23 mouse cellular contexts compared by ENCODE assay signal in the genomic region with DNA sequence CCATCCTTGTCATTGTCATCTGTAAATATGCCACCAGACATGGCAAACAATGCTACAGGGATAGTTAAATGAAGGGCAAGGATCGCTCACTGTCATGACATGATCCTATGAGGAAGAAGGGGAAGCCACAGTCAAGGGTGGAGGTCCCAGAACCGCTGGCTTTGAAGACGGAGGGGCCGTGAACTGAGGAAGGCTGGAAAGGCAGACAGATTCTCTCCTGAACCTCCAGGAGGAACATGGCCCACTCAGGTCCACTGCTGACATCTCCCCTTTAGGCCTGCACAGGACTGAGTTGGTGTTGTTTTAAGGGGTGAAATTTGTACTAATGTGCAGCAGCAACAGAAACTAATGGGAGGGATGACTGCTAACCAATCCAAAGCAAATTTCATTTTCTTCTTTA. TPM values are rescaled to one million over a fixed set of nuclear protein-coding genes. Genes with fewer than 3 reads are reported as not detected.
DNase-seq lines count a peak whose midpoint lies in the region; ATAC-seq and TF ChIP-seq lines count a peak whose summit lies in the region.
"Had no signal": no experiment of that assay in that cellular context is flagged by ENCODE, and none has a peak within 500 bp of the region (broad histone marks: within the 10 kb centered on the region; RNA-seq: fewer than 3 reads in every experiment).

No protein-coding gene starts in this region.

- no peaks in the 10 kb centered on the region for H3K9me3 ChIP-seq in midbrain, embryonic 11.5 days (ENCODE audit: control insufficient read depth, low read length)
- H3K9me3 ChIP-seq in midbrain, embryonic 13.5 days: no peaks in the 10 kb centered on the region
- H3K9me3 ChIP-seq: G1E had no signal

- peaks cover 4% of the 10 kb centered on the region; the same call in 1 of the 2 replicates for H3K4me1 ChIP-seq in midbrain, embryonic 11.5 days (ENCODE audit: control insufficient read depth, insufficient read depth, low read length)
- H3K4me1 ChIP-seq in midbrain, embryonic 13.5 days (replicated peaks): peaks cover 32% of the 10 kb centered on the region
- peaks cover 19% of the 10 kb centered on the region for H3K4me1 ChIP-seq in olfactory bulb, adult 2 months (ENCODE audit: control insufficient read depth, insufficient read depth, low read length)

- DNase-seq in heart, adult 11 months: peak; percentile 61
- no peak for DNase-seq in heart, adult 18-20 months
- DNase-seq in midbrain, embryonic 11.5 days (ENCODE audit: low spot score, missing footprints): peak; percentile 31
- no peak for DNase-seq in ovary, postnatal 36 days (ENCODE audit: low spot score)
- DNase-seq: adrenal gland, adult 2 months; adrenal gland, adult 8-10 months; adrenal gland, postnatal 10 days; adrenal gland, postnatal 14 days; adrenal gland, postnatal 25 days; adrenal gland, postnatal 36 days; B cell, adult 2 months; cerebellum, adult 11 months; cerebellum, adult 11-12 months; cerebellum, adult 18-20 months had no signal

- H3K4me2 ChIP-seq in midbrain, embryonic 11.5 days: no peak overlapping the region
- no peak overlapping the region for H3K4me2 ChIP-seq in midbrain, embryonic 13.5 days (replicated peaks)

- H3K4me3 ChIP-seq in midbrain, embryonic 11.5 days (ENCODE audit: low read depth, low read length): no peak overlapping the region
- H3K4me3 ChIP-seq in midbrain, embryonic 13.5 days (replicated peaks): no peak overlapping the region
- H3K4me3 ChIP-seq in olfactory bulb, adult 2 months (ENCODE audit: insufficient read depth, low read depth, low read length): no peak overlapping the region

- 88% methylated on average over 4 of the region's 4 CpGs for WGBS in midbrain, embryonic 11.5 days
- WGBS in midbrain, embryonic 13.5 days: 97% methylated on average over 4 of the region's 4 CpGs
- 92% methylated on average over 4 of the region's 4 CpGs for WGBS in olfactory bulb, adult 2 months

- H3K27ac ChIP-seq in midbrain, embryonic 11.5 days (ENCODE audit: low read depth, low read length): no peak overlapping the region
- no peak overlapping the region for H3K27ac ChIP-seq in midbrain, embryonic 13.5 days
- peak overlapping the region; percentile 26; the same call in 1 of the 2 replicates for H3K27ac ChIP-seq in olfactory bulb, adult 2 months (ENCODE audit: insufficient read depth, low read depth, low read length)

- no peaks in the 10 kb centered on the region for H3K36me3 ChIP-seq in midbrain, embryonic 11.5 days (ENCODE audit: control insufficient read depth, insufficient read depth, low read length)
- no peaks in the 10 kb centered on the region for H3K36me3 ChIP-seq in midbrain, embryonic 13.5 days
- H3K36me3 ChIP-seq: G1E had no signal

- TF ChIP-seq POLR2A in olfactory bulb, adult 2 months (IDR thresholded peaks at IDR 0.05; ENCODE audit: insufficient read depth, low read depth, low read length): no peak

- no peak overlapping the region for H3K9ac ChIP-seq in midbrain, embryonic 11.5 days (ENCODE audit: low read length)
- H3K9ac ChIP-seq in midbrain, embryonic 13.5 days (replicated peaks): no peak overlapping the region

- no peak for ATAC-seq in midbrain, embryonic 11.5 days (ENCODE audit: low FRiP score)
- ATAC-seq in midbrain, embryonic 13.5 days: no peak
- ATAC-seq: activated CD4-positive, CD25-positive, alpha-beta regulatory T cell, adult 4 months; CD4-positive, CD25-positive, alpha-beta regulatory T cell, adult 4 months; Patski had no signal

- no peak for TF ChIP-seq CTCF in olfactory bulb, adult 2 months (IDR thresholded peaks at IDR 0.05; ENCODE audit: insufficient read depth, low read depth, low read length)

- H3K27me3 ChIP-seq in midbrain, embryonic 11.5 days (ENCODE audit: control insufficient read depth, insufficient read depth, low read length): no peaks in the 10 kb centered on the region
- no peaks in the 10 kb centered on the region for H3K27me3 ChIP-seq in midbrain, embryonic 13.5 days
- H3K27me3 ChIP-seq: CH12.LX had no signal

RNA-seq across cellular contexts. Expression of a gene that starts 19.3 kb away (rescaled TPM):
- total RNA-seq in heart, adult 18-20 months (2021): under 1 TPM in 1 of 2 experiments, not detected in 1; 0.07 TPM
- polyA plus RNA-seq in midbrain, embryonic 11.5 days (2014; fragmentation: Nextera tagmentation; extraction: Ambion mirVana): not detected in 2 replicates
- 0.17 and 0.19 TPM in 2 replicates for polyA plus RNA-seq in midbrain, embryonic 13.5 days (2015; fragmentation: Nextera tagmentation; extraction: Ambion mirVana)
- polyA plus RNA-seq in olfactory bulb, adult 2 months (2012; ENCODE audit: insufficient read depth, insufficient read length, low replicate concordance, missing spikeins): not detected in 2 replicates
- total RNA-seq: adrenal gland, adult 18-20 months; adrenal gland, adult 2 months; adrenal gland, postnatal 10 days; adrenal gland, postnatal 14 days; adrenal gland, postnatal 25 days; adrenal gland, postnatal 36 days; MEL had no signal
- polyA plus RNA-seq: G1E had no signal

Comparison
In these comparisons a context has a peak if more than half of its experiments do, and no peak if none do; other contexts are left out.
1. DNase-seq: peak in heart, adult 11 months (single experiment) and midbrain, embryonic 11.5 days (single experiment); none in heart, adult 18-20 months (0 of 2) and ovary, postnatal 36 days (single experiment).